Mouse (Mus musculus) lung, postnatal 0 days (tissue): Measurements from ENCODE around the gene Cfdp1. TPM values are rescaled to one million over a fixed set of nuclear protein-coding genes. Genes with fewer than 3 reads are reported as not detected.
A peak's percentile ranks its signal among the peaks of the same experiment; 100 is the strongest.

Experiments used
- ATAC-seq: fragments of 200-750 bp; cut with Nextera tagmentation; 2 replicates; pipeline ENCODE4 v1.8.0; 2017; ENCODE audit warnings: moderate library complexity
- DNase-seq: peaks from one replicate; pipeline ENCODE4 v3.0.0-alpha.2; 2016; ENCODE audit warnings: low spot score
- H3K27ac ChIP-seq: fragments of 300-500 bp; sonication (generic); 2 replicates; pipeline ENCODE4 v1.5.1; 2014; ENCODE audit warnings: antibody characterized with exemption, mild to moderate bottlenecking, low read length, mixed read lengths
- H3K27me3 ChIP-seq: fragments of 300-500 bp; sonication (generic); replicated peaks from 2 replicates; pipeline ENCODE4 v1.6.1; 2014; ENCODE audit warnings: low read length, mixed read lengths; ENCODE audit not compliant: insufficient read depth
- H3K36me3 ChIP-seq: fragments of 300-500 bp; sonication (generic); 2 replicates; pipeline ENCODE4 v1.6.1; 2014; ENCODE audit warnings: low read length, mixed read lengths; ENCODE audit not compliant: insufficient read depth
- H3K4me1 ChIP-seq: fragments of 300-500 bp; sonication (generic); 2 replicates; pipeline ENCODE4 v1.6.1; 2014; ENCODE audit warnings: antibody characterized with exemption, low read depth, low read length, mixed read lengths; ENCODE audit not compliant: insufficient read depth
- H3K4me2 ChIP-seq: fragments of 300-500 bp; sonication (generic); replicated peaks from 2 replicates; pipeline ENCODE4 v1.6.1; 2014; ENCODE audit warnings: low read depth, mild to moderate bottlenecking, low read length, moderate library complexity, mixed read lengths
- H3K4me3 ChIP-seq: fragments of 300-500 bp; sonication (generic); 2 replicates; pipeline ENCODE4 v1.5.1; 2014; ENCODE audit warnings: low read depth, low read length
- H3K9ac ChIP-seq: fragments of 300-500 bp; sonication (generic); replicated peaks from 2 replicates; pipeline ENCODE4 v1.6.1; 2014; ENCODE audit warnings: low read depth, mild to moderate bottlenecking
- H3K9me3 ChIP-seq: fragments of 300-500 bp; sonication (generic); 2 replicates; pipeline ENCODE4 v1.6.1; 2016; ENCODE audit warnings: low read length, mixed read lengths
- CTCF ChIP-seq: IDR thresholded peaks from 2 replicates; pipeline ENCODE4 v1.5.1; 2016; ENCODE audit warnings: antibody characterized with exemption, mild to moderate bottlenecking
- EP300 ChIP-seq: IDR thresholded peaks from 2 replicates; pipeline ENCODE4 v1.6.1; 2016; ENCODE audit warnings: antibody characterized with exemption, mild to moderate bottlenecking, control low read depth
- WGBS: fragments of 180-500 bp; shearing (Covaris S2); extraction: QIAGEN DNeasy Blood & Tissue Kit; methylation state at CpG from one replicate; pipeline ENCODE4 v1.1.7; 2014; 5-methylcytosine and 5-hydroxymethylcytosine counted together
- polyA plus RNA-seq: library from polyadenylated mRNA; unstranded; fragments of >200 nt; fragmentation: Nextera tagmentation; extraction: Ambion mirVana; gene quantifications from 2 replicates; pipeline ENCODE4 v1.2.1, GENCODE M21; 2015

The Cfdp1 gene
- polyA plus RNA-seq, 1 experiment from 2014 or later: 93.9 TPM

DNA sequence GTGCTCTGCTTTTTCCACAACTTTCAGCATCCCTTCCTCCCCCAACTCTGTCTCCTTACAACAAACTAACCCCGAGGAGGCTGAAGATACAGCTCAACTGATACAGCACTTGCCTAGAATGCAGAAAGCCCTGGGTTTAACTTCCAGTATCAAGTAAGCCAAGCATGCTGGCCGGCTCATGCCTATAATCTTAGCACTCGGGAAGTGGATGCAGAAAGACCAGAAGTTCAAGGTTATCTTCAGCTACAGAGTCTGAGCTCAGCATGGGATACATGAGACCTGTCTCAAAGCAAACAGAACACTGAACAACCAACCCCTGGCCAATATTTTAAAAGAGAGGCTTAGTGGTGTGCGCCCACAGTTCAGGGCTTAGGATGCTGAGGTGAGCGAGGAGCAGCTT is 66.0 kb downstream of the Cfdp1 start:
- Histone ChIP-seq H3K9me3 (no peaks in the 10 kb centered on the region), H3K27ac (no peak overlapping the region), H3K4me3 (no peak overlapping the region), H3K4me1 (peaks cover 2% of the 10 kb centered on the region; the same call in 1 of the 2 replicates), H3K9ac (no peak overlapping the region), H3K4me2 (no peak overlapping the region), H3K27me3 (no peaks in the 10 kb centered on the region), H3K36me3 (no peaks in the 10 kb centered on the region)
- WGBS: 69% methylated on average over 5 of the region's 5 CpGs
- no peak for ATAC-seq
- TF ChIP-seq EP300 (no peak), CTCF (no peak)
- DNase-seq: no peak

DNA sequence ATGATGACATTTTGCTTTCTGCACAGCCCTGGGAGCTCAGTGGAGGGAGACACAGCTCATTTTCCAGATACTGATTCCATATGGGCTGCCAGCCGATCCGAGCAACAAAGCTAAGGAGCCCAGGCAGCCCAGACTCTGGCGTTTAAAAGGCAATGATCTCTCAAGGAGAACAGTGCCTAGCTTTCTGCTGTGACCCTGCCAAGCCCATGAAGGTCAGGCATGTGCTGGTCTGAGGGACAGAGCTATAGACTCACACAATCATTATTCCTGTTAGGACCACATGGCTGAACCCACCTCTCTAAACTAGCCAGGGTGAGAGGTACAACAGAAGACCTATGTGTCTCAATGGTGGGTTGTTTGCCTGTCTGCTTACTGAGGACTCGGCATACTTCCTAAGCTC is 66.4 kb downstream of the Cfdp1 start:
- no peaks in the 10 kb centered on the region for H3K9me3 ChIP-seq
- TF ChIP-seq EP300 (no peak), CTCF (no peak)
- no peak overlapping the region for H3K4me3 ChIP-seq
- ATAC-seq (no peak), DNase-seq (no peak)
- WGBS: 63% methylated on average over 4 of the region's 4 CpGs
- no peaks in the 10 kb centered on the region for H3K27me3 ChIP-seq
- H3K36me3 ChIP-seq: no peaks in the 10 kb centered on the region
- no peak overlapping the region for H3K9ac ChIP-seq
- H3K27ac ChIP-seq: no peak overlapping the region
- H3K4me1 ChIP-seq: no peaks in the 10 kb centered on the region; the same call in 1 of the 2 replicates
- no peak overlapping the region for H3K4me2 ChIP-seq

DNA sequence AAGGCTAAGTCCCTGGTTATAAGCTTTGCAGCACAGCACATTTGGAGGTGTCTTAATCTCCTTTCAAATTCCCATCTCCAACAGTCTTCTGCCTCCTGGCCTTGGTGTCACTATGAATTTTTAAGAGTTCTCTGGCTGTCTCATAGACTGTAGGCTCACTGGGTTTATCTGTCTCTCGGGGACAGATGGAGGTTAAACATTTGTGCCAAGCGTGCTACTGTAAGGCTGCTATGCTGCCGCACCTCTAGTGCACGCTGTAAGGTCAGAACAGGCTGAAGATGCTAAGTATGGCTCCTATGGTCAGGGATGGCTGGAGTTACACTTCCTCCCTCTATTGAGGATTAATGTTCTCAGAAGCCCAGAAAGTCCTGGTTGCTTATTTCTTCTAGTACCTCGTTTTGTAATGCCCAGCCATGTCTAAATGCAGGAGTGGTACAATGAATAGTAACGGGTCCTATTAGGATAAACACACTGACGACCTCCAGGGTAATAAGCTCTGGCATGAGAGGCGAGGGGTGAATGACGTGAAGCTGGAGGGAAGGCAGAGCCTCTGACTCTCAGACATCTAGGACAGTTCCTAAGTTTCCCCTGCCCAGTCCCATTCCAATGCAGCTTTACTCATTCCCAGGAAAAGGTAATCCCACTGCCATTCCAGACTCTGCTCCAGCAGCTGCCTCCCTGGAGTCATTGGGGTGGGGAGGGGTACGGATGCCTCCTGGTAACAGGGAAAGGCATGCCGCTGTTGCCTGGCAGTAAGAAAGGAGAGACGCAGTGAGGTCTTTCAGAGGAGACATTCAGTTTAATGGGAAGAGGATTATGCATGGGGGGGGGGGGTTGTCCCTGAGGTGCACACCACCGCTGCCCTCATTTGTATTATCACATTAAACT is 67.1 kb downstream of the Cfdp1 start:
- Histone ChIP-seq H3K4me3 (no peak overlapping the region), H3K9me3 (no peaks in the 10 kb centered on the region), H3K9ac (no peak overlapping the region), H3K27me3 (no peaks in the 10 kb centered on the region), H3K4me1 (no peaks in the 10 kb centered on the region; the same call in 1 of the 2 replicates), H3K4me2 (no peak overlapping the region), H3K36me3 (no peaks in the 10 kb centered on the region), H3K27ac (no peak overlapping the region)
- ATAC-seq (no peak), DNase-seq (no peak)
- TF ChIP-seq EP300 (no peak), CTCF (no peak)
- WGBS: 81% methylated on average over 13 of the region's 13 CpGs

DNA sequence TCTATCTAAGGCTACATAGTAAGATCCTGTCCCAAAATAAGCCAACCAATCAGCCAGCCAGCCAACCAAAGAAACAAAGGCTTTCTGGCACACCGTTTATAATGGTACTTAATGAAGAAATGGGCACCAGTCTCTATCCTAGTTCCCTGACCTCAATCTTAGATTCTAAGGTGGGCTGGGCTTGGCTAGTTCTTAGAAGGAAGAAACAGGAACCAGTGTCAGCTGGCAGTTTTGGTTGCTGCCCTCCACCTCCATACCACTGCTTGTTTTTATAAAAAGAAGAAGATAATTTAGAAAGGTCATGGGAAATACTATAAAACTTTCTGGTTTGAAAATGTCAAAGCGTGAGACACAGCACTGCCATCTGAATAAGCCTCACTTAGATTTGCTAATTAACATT is 68.0 kb downstream of the Cfdp1 start:
- no peak overlapping the region for H3K4me3 ChIP-seq
- no peaks in the 10 kb centered on the region for H3K27me3 ChIP-seq
- no peak overlapping the region for H3K27ac ChIP-seq
- no peaks in the 10 kb centered on the region for H3K9me3 ChIP-seq
- no peaks in the 10 kb centered on the region for H3K36me3 ChIP-seq
- DNase-seq (no peak), ATAC-seq (no peak)
- 89% methylated on average over 2 of the region's 2 CpGs for WGBS
- no peak overlapping the region for H3K4me2 ChIP-seq
- no peak for TF ChIP-seq EP300
- no peak for TF ChIP-seq CTCF
- H3K9ac ChIP-seq: no peak overlapping the region
- H3K4me1 ChIP-seq: no peaks in the 10 kb centered on the region; the same call in 1 of the 2 replicates

DNA sequence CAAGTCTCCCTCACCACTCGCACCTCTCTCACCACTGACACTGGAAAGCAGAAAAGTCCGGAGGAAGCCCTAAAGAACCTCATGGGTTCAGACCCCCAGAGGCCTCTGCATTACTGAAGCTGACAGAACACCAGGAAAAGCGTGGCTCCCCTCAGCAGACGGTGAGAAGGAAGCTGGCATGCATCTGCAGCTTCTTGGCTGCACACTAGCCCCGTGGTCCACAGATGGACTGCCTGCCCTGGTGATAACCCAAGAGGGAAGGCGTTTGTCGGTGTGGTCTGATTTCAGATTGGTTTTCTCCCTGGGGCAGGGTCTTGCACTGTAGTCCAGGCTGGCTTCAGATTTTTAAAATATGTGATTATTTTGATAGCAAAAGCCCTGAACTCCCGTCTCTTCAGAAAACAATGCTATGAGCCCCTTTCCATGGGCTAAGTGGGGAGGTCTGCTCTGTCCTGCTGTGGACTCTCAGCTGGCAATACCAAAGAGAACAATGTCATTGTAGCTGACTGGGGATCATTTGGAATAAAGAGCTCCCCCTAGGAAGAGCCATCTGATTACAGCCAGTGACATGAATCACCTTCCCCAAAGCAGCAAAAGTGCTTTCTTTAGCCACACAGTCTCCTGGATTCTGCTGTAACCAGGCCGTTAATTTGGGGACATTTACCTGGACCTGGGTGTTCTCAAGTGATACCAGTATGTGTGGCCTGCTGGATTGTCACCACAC is 71.3 kb downstream of the Cfdp1 start:
- 83% methylated on average over 9 of the region's 9 CpGs for WGBS
- Histone ChIP-seq H3K4me1 (no peaks in the 10 kb centered on the region), H3K4me2 (no peak overlapping the region), H3K27me3 (no peaks in the 10 kb centered on the region), H3K27ac (no peak overlapping the region), H3K36me3 (peaks cover 4% of the 10 kb centered on the region; the same call in 1 of the 2 replicates), H3K9ac (no peak overlapping the region), H3K4me3 (no peak overlapping the region), H3K9me3 (no peaks in the 10 kb centered on the region)
- DNase-seq (peak; percentile 15), ATAC-seq (no peak)
- TF ChIP-seq EP300: no peak
- TF ChIP-seq CTCF: peak; percentile 46

DNA sequence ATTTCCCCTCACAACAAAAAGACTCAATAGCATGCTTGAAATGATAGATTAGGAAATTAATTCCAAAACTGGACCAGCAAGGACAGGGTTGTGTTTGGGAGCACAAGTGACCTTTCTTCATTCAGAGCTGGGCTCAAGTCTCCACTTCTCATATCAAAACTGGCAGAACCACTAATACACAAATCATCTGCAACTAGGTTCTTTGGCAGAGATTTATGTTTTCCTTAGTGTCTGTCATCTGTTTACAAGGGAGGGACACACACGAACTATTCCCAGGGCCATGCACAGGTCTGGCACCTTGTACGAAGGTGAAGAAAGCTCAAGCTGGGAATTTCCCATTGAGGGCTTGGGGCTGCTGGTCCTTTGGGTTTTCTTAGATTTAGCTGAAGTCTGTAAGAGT is 71.9 kb downstream of the Cfdp1 start:
- no peaks in the 10 kb centered on the region for H3K9me3 ChIP-seq
- DNase-seq: no peak
- TF ChIP-seq CTCF (no peak), EP300 (no peak)
- 62% methylated on average over 2 of the region's 2 CpGs for WGBS
- no peak overlapping the region for H3K4me3 ChIP-seq
- H3K36me3 ChIP-seq: peaks cover 4% of the 10 kb centered on the region; the same call in 1 of the 2 replicates
- H3K27ac ChIP-seq: no peak overlapping the region
- H3K9ac ChIP-seq: no peak overlapping the region
- ATAC-seq: no peak
- no peak overlapping the region for H3K4me2 ChIP-seq
- H3K27me3 ChIP-seq: no peaks in the 10 kb centered on the region
- H3K4me1 ChIP-seq: no peaks in the 10 kb centered on the region
